Mouse (Mus musculus): ENCODE data around the gene Rilp.

DNA sequence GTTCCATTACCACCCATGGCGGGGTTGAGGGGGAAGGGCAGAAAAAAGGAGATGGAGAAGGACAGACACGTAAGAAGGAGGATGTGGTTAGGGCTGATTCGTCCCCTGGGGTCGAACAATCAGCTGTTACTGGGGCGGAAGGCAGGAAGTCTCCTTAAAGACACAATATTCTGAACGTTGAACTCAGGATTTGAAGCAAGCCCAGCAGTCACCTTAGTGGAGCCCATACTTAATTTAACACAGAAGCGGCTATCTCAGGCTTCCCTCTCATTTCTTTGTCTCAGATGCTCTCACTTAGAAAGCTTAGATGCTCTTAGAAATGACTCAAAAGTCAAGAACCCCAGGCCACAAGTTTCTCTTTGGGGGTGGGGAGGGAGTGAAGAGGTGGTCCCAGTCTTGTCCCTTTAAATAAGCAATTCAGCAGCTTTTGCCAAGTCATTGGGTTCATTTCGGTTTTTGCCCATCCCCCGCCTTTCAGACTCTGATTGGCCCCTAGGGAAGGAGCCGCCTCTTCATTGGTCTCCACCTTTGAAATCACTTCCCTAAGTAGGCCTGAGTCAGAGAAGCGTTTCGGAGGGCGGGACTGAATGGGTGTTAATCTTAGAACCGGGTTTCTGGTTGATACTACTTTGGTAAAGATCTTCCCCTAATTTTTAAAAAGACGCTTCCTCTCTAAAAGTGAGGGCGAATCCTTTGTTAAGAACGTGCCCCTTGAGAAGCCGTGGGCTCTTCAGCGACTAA, 49.6 kb upstream of the Rilp start:
- TF ChIP-seq TCF3 (IDR thresholded peaks at IDR 0.05; ENCODE audit: insufficient read length, low read depth), result no peak
- no peak for TF ChIP-seq REST (IDR thresholded peaks at IDR 0.05; ENCODE audit: insufficient read depth, insufficient read length)
- no peak for TF ChIP-seq MAX (IDR thresholded peaks at IDR 0.05; ENCODE audit: low read depth)
- TF ChIP-seq E2F4 (IDR thresholded peaks at IDR 0.05; ENCODE audit: insufficient read depth), result no peak
- peak; percentile 3 for TF ChIP-seq POLR2A (IDR thresholded peaks at IDR 0.05; ENCODE audit: insufficient read length, low read depth)
- no peak for TF ChIP-seq TCF12 (IDR thresholded peaks at IDR 0.05; ENCODE audit: insufficient read depth, poor library complexity, severe bottlenecking)
- TF ChIP-seq POLR2AphosphoS2 (IDR thresholded peaks at IDR 0.05; ENCODE audit: insufficient read length, low read depth), result peak; percentile 39

Measured in myocyte (in vitro differentiated cells).